Mouse (Mus musculus) liver, postnatal 0 days (tissue): ENCODE results near the gene Ackr4.

Source experiments
- CTCF ChIP-seq: sonication (generic); IDR thresholded peaks from 2 replicates; pipeline ENCODE4 v1.5.1; 2016; ENCODE audit warnings: antibody characterized with exemption, low read depth
- EP300 ChIP-seq: IDR thresholded peaks from 2 replicates; pipeline ENCODE4 v1.6.1; 2016; ENCODE audit warnings: antibody characterized with exemption, low read depth, mild to moderate bottlenecking

GRCm38 (mm10) chr9:104101458-104101857 lies 25.3 kb downstream of the Ackr4 start:
- TF ChIP-seq CTCF (no peak), EP300 (no peak)
